Mouse (Mus musculus): Measurements from ENCODE around the gene Slc9a2. TPM values are rescaled to one million over a fixed set of nuclear protein-coding genes. Genes with fewer than 3 reads are reported as not detected.
"Not testable (repeated sequence)": the region's sequence is repeated elsewhere in the genome, so short reads cannot be mapped to it uniquely, and the experiment has no call there.

Gene Slc9a2
- polyA plus RNA-seq, 1 experiment from 2014 or later: 0.11 TPM

DNA sequence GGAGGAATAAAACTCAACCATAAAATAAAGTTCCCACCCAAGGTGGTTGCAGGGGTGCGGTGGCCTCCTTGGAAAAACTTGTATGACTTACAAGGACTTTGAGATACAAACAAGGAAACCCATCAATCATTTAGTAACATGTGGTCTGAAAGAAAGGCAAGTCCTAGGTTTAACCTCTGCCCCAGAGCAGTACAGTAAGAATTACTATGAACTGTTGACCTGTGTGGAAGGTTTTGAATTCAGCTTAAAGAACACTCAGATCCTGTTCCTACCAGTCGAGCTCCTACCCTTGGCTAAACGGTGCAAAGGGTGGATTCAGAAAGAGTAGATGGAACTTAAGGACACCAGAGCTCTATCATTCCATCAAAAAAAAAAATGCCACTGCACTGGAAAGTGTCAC lies 16.1 kb downstream of the Slc9a2 start:
- no peaks in the 10 kb centered on the region for H3K4me1 ChIP-seq (ENCODE audit: insufficient read depth, low read depth, low read length)
- no peaks in the 10 kb centered on the region for H3K9me3 ChIP-seq (ENCODE audit: low read length)
- H3K27me3 ChIP-seq (replicated peaks; ENCODE audit: insufficient read depth, low read length): no peaks in the 10 kb centered on the region
- H3K4me3 ChIP-seq (ENCODE audit: low read depth, low read length): no peak overlapping the region
- H3K36me3 ChIP-seq (ENCODE audit: insufficient read depth, low read length): no peaks in the 10 kb centered on the region
- no peak overlapping the region for H3K27ac ChIP-seq (ENCODE audit: low read length)
- H3K9ac ChIP-seq (replicated peaks; ENCODE audit: low read depth): no peak overlapping the region
- ATAC-seq: no peak
- TF ChIP-seq EP300 (IDR thresholded peaks at IDR 0.05) (no peak), CTCF (IDR thresholded peaks at IDR 0.05) (no peak)
- 79% methylated on average over 3 of the region's 3 CpGs for WGBS
- no peak overlapping the region for H3K4me2 ChIP-seq (replicated peaks; ENCODE audit: low read depth, low read length)
- DNase-seq (ENCODE audit: low spot score): no peak

DNA sequence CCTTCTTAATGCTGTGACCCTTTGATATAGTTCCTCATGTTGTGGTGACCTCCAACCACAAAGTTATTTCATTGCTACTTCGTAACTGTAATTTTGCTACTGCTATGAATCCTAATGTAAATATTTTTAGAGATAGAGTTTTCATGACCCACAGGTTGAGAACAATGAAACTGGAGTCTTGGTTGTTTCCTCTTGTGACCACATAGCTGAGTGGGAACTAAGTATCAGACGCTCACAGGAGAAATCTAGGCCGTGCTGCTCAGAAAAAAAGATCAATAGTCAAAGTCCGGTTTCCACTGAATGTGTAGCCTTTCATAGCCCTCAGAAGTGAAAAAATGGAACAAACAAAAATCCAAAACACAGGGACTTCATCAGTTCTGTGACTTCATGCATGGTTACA lies 24.7 kb downstream of the Slc9a2 start:
- H3K36me3 ChIP-seq (ENCODE audit: insufficient read depth, low read length): no peaks in the 10 kb centered on the region
- DNase-seq (ENCODE audit: low spot score) (no peak), ATAC-seq (no peak)
- H3K27ac ChIP-seq (ENCODE audit: low read length): no peak overlapping the region
- H3K4me2 ChIP-seq (replicated peaks; ENCODE audit: low read depth, low read length): no peak overlapping the region
- no peak overlapping the region for H3K9ac ChIP-seq (replicated peaks; ENCODE audit: low read depth)
- H3K4me1 ChIP-seq (ENCODE audit: insufficient read depth, low read depth, low read length): no peaks in the 10 kb centered on the region
- no peak overlapping the region for H3K4me3 ChIP-seq (ENCODE audit: low read depth, low read length)
- H3K27me3 ChIP-seq (replicated peaks; ENCODE audit: insufficient read depth, low read length): no peaks in the 10 kb centered on the region
- no peaks in the 10 kb centered on the region for H3K9me3 ChIP-seq (ENCODE audit: low read length)
- TF ChIP-seq CTCF (IDR thresholded peaks at IDR 0.05) (no peak), EP300 (IDR thresholded peaks at IDR 0.05) (no peak)
- 78% methylated on average over 4 of the region's 4 CpGs for WGBS

DNA sequence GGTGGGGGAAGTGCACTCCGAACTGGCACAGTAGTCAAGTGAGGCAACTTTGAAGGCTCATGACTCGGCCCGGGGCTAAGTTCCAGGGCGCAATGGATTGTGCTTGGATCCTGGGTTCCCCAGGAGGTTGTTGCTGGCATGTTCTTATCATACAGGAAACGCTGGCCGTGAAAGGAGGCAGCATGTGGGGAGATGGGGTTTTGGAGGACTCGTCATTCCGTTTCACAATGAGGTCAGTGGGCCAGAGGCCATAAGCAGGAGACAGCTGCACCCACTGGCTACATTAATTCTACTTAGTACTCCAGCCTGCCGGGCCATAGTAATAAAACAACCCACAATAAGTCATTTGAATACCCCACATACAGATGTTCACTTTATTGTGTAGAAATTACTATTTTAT lies 34.6 kb downstream of the Slc9a2 start:
- Histone ChIP-seq H3K4me2 (replicated peaks; ENCODE audit: low read depth, low read length) (no peak overlapping the region), H3K4me1 (ENCODE audit: insufficient read depth, low read depth, low read length) (no peaks in the 10 kb centered on the region), H3K4me3 (ENCODE audit: low read depth, low read length) (no peak overlapping the region), H3K27me3 (replicated peaks; ENCODE audit: insufficient read depth, low read length) (no peaks in the 10 kb centered on the region), H3K9ac (replicated peaks; ENCODE audit: low read depth) (no peak overlapping the region), H3K9me3 (ENCODE audit: low read length) (no peaks in the 10 kb centered on the region), H3K27ac (ENCODE audit: low read length) (no peak overlapping the region), H3K36me3 (ENCODE audit: insufficient read depth, low read length) (no peaks in the 10 kb centered on the region)
- 51% methylated on average over 9 of the region's 9 CpGs for WGBS
- ATAC-seq (no peak), DNase-seq (ENCODE audit: low spot score) (no peak)
- TF ChIP-seq CTCF (IDR thresholded peaks at IDR 0.05) (no peak), EP300 (IDR thresholded peaks at IDR 0.05) (no peak)

- no peak overlapping the region for H3K27ac ChIP-seq (ENCODE audit: low read length)
- no peak overlapping the region for H3K4me3 ChIP-seq (ENCODE audit: low read depth, low read length)
- H3K27me3 ChIP-seq (replicated peaks; ENCODE audit: insufficient read depth, low read length): no peaks in the 10 kb centered on the region
- DNase-seq (ENCODE audit: low spot score) (no peak), ATAC-seq (no peak)
- no peak overlapping the region for H3K9ac ChIP-seq (replicated peaks; ENCODE audit: low read depth)
- no peaks in the 10 kb centered on the region for H3K36me3 ChIP-seq (ENCODE audit: insufficient read depth, low read length)
- no peaks in the 10 kb centered on the region for H3K9me3 ChIP-seq (ENCODE audit: low read length)
- 85% methylated on average over 10 of the region's 10 CpGs for whole genome bisulfite sequencing
- H3K4me1 ChIP-seq (ENCODE audit: insufficient read depth, low read depth, low read length): no peaks in the 10 kb centered on the region
- TF ChIP-seq EP300 (IDR thresholded peaks at IDR 0.05) (no peak), CTCF (IDR thresholded peaks at IDR 0.05) (no peak)
- no peak overlapping the region for H3K4me2 ChIP-seq (replicated peaks; ENCODE audit: low read depth, low read length)
Observed at GRCm38 (mm10) chr1:40726051-40726450, 45.7 kb downstream of the Slc9a2 start.

DNA sequence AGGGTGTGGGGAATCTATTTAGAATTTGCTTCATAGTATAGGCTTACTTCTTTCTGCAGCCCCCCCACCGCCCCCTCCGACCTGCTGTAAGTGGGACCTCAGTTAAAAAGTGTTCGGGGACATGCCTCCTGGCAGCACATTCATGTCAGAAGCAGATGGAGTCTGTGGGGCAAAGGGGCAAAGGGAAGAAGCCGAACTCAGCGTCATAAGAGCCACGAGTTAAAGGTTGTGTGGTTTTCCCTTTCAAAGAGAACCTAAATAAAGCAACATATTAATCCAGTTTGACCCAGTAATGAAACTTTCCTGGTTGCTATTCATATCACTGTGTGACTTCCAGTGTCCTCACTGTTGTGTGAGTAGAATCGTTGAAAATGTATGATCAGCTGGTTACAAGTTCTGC lies 47.0 kb downstream of the Slc9a2 start:
- H3K27ac ChIP-seq (ENCODE audit: low read length): no peak overlapping the region
- H3K9ac ChIP-seq (replicated peaks; ENCODE audit: low read depth): no peak overlapping the region
- WGBS: 73% methylated on average over 7 of the region's 7 CpGs
- no peak for DNase-seq (ENCODE audit: low spot score)
- no peak overlapping the region for H3K4me3 ChIP-seq (ENCODE audit: low read depth, low read length)
- no peak for ATAC-seq
- no peaks in the 10 kb centered on the region for H3K27me3 ChIP-seq (replicated peaks; ENCODE audit: insufficient read depth, low read length)
- H3K36me3 ChIP-seq (ENCODE audit: insufficient read depth, low read length): no peaks in the 10 kb centered on the region
- TF ChIP-seq CTCF (IDR thresholded peaks at IDR 0.05) (no peak), EP300 (IDR thresholded peaks at IDR 0.05) (no peak)
- H3K4me2 ChIP-seq (replicated peaks; ENCODE audit: low read depth, low read length): no peak overlapping the region
- H3K4me1 ChIP-seq (ENCODE audit: insufficient read depth, low read depth, low read length): no peaks in the 10 kb centered on the region
- no peaks in the 10 kb centered on the region for H3K9me3 ChIP-seq (ENCODE audit: low read length)

- Histone ChIP-seq H3K4me1 (ENCODE audit: insufficient read depth, low read depth, low read length) (no peaks in the 10 kb centered on the region), H3K9me3 (ENCODE audit: low read length) (no peaks in the 10 kb centered on the region), H3K27me3 (replicated peaks; ENCODE audit: insufficient read depth, low read length) (no peaks in the 10 kb centered on the region), H3K36me3 (ENCODE audit: insufficient read depth, low read length) (no peaks in the 10 kb centered on the region), H3K4me3 (ENCODE audit: low read depth, low read length) (no peak overlapping the region), H3K27ac (ENCODE audit: low read length) (no peak overlapping the region), H3K4me2 (replicated peaks; ENCODE audit: low read depth, low read length) (no peak overlapping the region), H3K9ac (replicated peaks; ENCODE audit: low read depth) (no peak overlapping the region)
- 93% methylated on average over 1 of the region's 1 CpGs for WGBS
- no peak for TF ChIP-seq CTCF (IDR thresholded peaks at IDR 0.05)
- no peak for TF ChIP-seq EP300 (IDR thresholded peaks at IDR 0.05)
- ATAC-seq (no peak), DNase-seq (ENCODE audit: low spot score) (no peak)
Observed at GRCm38 (mm10) chr1:40728636-40729035, 48.3 kb downstream of the Slc9a2 start.

- no peaks in the 10 kb centered on the region for H3K4me1 ChIP-seq (ENCODE audit: insufficient read depth, low read depth, low read length)
- H3K27me3 ChIP-seq (replicated peaks; ENCODE audit: insufficient read depth, low read length): no peaks in the 10 kb centered on the region
- H3K36me3 ChIP-seq (ENCODE audit: insufficient read depth, low read length): no peaks in the 10 kb centered on the region
- no peak overlapping the region for H3K27ac ChIP-seq (ENCODE audit: low read length)
- H3K9ac ChIP-seq (replicated peaks; ENCODE audit: low read depth): no peak overlapping the region
- ATAC-seq: no peak
- WGBS: 69% methylated on average over 8 of the region's 8 CpGs
- no peak overlapping the region for H3K4me3 ChIP-seq (ENCODE audit: low read depth, low read length)
- H3K9me3 ChIP-seq (ENCODE audit: low read length): no peaks in the 10 kb centered on the region
- TF ChIP-seq EP300 (IDR thresholded peaks at IDR 0.05) (no peak), CTCF (IDR thresholded peaks at IDR 0.05) (no peak)
- no peak overlapping the region for H3K4me2 ChIP-seq (replicated peaks; ENCODE audit: low read depth, low read length)
- DNase-seq (ENCODE audit: low spot score): no peak
Observed at GRCm38 (mm10) chr1:40737671-40738070, 57.3 kb downstream of the Slc9a2 start.

DNA sequence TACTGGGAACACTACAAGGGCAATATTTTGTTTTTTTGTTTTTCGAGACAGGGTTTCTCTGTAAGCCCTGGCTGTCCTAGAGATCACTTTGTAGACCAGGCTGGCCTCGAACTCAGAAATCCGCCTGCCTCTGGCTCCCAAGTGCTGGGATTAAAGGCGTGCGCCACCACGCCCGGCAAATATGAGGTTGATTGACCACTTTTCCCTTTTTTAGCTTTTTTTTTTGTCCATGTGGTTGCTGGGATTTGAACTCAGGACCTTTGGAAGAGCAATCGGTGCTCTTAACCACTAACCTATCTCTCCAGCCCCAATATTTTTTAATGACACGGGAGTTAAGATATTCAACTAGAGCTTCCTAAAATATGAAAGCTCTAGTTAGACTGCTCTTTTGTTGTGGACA lies 57.9 kb downstream of the Slc9a2 start:
- H3K36me3 ChIP-seq (ENCODE audit: insufficient read depth, low read length); ATAC-seq: not testable (repeated sequence)
- 92% methylated on average over 9 of the region's 9 CpGs for WGBS

More for the DNA sequence above, 57.9 kb downstream of the Slc9a2 start:
- H3K9me3 ChIP-seq (ENCODE audit: low read length); H3K4me3 ChIP-seq (ENCODE audit: low read depth, low read length); H3K27ac ChIP-seq (ENCODE audit: low read length); H3K4me1 ChIP-seq (ENCODE audit: insufficient read depth, low read depth, low read length); H3K4me2 ChIP-seq (replicated peaks; ENCODE audit: low read depth, low read length); DNase-seq (ENCODE audit: low spot score); H3K27me3 ChIP-seq (replicated peaks; ENCODE audit: insufficient read depth, low read length); H3K9ac ChIP-seq (replicated peaks; ENCODE audit: low read depth): not testable (repeated sequence)
